Mouse (Mus musculus) lung, postnatal 36 days (tissue): ENCODE measurements at regions not wholly inside any gene's neighbourhood (a gene's known extent, or its start where the extent isn't known, plus 50 kb on each side); places are given as distances from the start of the nearest gene placed in this dataset.
A peak's percentile ranks its signal among the peaks of the same experiment; 100 is the strongest.

Experiments
- DNase-seq: peaks from one replicate; pipeline ENCODE4 v3.0.0; 2022; ENCODE audit warnings: mixed read lengths

GRCm38 (mm10) chr10:37589889-37590288, 451.2 kb upstream of the Marcks start:
- DNase-seq, result no peak

DNA sequence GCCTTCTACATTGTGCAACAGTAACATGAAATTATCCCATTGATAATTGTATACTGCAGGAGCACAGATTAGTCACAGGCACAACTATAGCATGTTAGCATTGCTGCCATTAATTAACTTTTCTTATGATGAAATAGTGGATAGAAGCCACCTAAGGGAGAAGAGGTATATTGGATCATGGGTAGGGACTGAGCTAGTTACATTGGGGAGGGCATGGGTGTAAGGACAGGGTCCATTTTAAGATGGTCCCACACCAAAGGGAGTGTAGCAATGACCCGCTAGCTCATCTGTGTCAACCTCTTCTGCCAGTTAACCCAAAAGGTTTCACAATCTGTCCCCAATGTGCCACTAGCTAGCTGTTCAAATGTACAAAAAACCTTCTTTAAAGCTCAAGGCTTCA, 450.3 kb upstream of the Marcks start:
- DNase-seq, result no peak

DNA sequence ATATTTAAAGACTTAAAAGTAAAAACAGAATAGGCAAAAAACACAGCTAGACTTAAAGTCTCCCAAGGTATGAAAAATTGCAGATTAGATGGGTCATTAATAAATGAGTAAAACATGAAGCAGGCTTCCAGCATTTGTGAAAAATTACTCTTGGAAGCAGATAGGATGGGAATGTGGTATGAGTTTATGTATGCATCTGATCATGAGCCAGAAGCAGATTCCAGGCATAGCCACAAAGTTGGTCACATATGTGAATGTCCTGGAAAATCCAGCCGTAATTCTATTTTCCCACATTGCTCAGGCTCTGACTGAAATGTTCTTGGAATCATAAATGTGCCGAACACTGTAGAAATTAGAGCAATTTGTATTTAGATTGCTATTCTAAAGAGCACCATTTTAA, 432.5 kb upstream of the Marcks start:
- no peak for DNase-seq

- no peak for DNase-seq
These were observed 423.0 kb upstream of the Marcks start for GRCm38 (mm10) chr10:37561705-37562104.

GRCm38 (mm10) chr10:37549446-37549845, 410.7 kb upstream of the Marcks start:
- no peak for DNase-seq

GRCm38 (mm10) chr10:37540703-37541102, 402.0 kb upstream of the Marcks start:
- no peak for DNase-seq

DNA sequence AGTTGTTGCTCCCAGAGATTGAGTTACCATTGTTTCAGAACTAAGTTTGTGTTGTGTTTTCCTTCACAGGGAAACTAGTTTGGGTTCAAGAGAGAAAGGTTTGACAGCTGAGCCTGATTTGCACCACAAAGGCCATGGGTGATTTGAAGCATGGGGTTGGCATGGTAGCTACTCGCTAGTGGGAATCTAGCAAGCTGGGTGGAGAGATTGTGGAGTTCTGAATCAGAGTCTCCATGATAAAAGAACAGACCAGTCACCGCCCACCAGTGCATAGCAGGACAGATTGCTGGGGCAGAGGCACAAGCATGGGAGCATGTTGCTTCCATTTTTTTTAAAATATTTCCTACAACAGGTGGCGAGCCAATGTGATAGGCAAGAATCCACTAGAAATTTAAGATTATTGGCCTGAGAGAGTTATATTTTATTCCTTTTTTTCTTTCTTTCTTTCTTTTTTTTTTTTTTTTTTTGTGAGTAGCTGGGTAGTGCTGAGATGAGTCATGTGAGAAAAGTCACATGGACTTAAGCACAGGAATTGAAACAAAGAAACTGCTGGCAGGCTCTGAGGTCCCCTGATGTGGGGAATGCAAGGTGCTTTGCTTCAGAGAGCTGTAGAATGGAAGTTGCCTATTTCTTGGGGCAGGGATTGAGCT, 367.4 kb upstream of the Marcks start:
- no peak for DNase-seq

GRCm38 (mm10) chr10:37504468-37504867, 365.7 kb upstream of the Marcks start:
- peak; percentile 49 for DNase-seq

DNA sequence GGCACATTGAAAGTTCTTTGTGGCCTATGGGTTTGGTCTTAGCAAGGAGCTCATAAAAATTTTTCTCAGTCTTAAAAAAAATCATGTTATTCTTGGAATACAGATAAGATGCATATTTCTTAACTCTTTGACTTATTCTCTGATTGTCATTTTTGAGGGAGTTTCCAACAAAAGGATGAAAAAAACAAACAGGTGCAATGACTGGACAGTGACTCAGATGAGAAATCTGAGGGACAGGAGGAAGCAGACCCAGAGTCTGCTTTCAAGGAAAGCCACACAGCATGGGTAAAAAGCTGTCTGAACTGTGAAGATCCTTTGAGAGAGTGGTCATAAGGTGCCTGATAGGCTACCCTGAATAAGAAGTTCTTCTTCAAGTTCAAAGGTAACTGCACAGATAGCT, 363.8 kb upstream of the Marcks start:
- no peak for DNase-seq

GRCm38 (mm10) chr10:37501043-37501442, 362.3 kb upstream of the Marcks start:
- no peak for DNase-seq

GRCm38 (mm10) chr10:37495467-37495866, 356.7 kb upstream of the Marcks start:
- no peak for DNase-seq

- DNase-seq, result no peak
These were observed 355.9 kb upstream of the Marcks start for GRCm38 (mm10) chr10:37494552-37495166.

DNA sequence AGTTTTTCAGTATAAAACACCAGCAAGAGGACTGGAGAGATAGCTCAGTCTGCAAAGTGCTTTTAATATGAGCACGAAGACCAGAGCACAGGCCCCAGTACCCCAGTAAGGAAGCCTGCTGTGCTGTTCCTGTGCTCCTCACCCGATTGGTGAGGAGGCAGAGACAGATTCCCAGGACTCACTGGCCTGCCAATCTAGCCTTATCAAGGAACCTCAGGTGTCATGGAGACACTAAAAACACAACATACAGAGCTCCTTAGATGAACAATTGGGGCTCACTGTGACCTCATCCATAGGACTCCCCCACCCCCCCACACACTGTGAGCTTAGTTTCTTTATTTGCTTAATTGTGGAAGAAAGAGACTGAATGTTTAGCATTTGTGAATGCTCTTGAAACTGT, 355.4 kb upstream of the Marcks start:
- DNase-seq, result no peak

GRCm38 (mm10) chr10:37484311-37485023, 345.7 kb upstream of the Marcks start:
- peak; percentile 75 for DNase-seq

GRCm38 (mm10) chr10:37483521-37483920, 344.8 kb upstream of the Marcks start:
- DNase-seq, result peak; percentile 66

DNA sequence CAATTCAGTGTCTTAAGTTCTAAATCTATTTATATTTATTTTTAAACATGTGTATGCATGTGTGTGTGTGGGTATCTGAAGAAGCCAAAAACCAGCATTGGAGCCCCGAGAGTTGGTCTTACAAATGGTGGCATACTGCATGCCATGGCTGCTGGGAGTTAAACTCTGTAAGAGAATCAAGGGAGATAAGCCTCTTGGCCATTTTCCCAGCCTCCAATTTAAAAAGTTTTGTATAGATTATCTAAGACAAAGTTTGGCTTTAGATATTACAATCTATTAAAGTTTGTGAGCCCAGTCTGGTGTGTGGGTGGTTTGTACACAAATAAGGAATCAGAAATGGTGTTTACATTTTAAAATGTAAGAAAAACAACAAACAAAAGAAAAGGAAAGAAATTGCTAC, 343.2 kb upstream of the Marcks start:
- no peak for DNase-seq

GRCm38 (mm10) chr10:37480331-37480730, 341.6 kb upstream of the Marcks start:
- DNase-seq, result no peak

DNA sequence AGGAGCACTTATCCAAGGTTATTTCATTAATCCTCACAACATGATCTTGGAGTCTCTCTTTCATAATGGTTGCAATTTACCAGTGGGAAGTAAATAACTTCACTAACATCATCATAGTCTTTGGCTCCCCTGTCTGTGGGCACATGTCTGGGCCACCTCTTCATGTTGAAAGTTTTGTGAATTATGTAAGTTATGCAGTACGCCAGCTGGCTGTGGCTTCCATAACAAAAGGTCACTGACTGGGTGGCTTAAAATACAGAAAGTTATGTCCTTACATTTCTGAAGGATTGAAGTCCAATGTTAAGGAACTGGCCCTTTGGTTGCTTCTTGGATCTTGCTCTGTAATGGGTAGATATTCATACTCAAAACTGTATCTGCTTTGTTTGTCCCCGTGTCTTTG, 339.4 kb upstream of the Marcks start:
- DNase-seq, result peak; percentile 49

- no peak for DNase-seq
These were observed 334.4 kb upstream of the Marcks start for GRCm38 (mm10) chr10:37473086-37473485.

GRCm38 (mm10) chr10:37457384-37457783, 318.7 kb upstream of the Marcks start:
- DNase-seq, result no peak

- DNase-seq, result no peak
These were observed 311.2 kb upstream of the Marcks start for GRCm38 (mm10) chr10:37449894-37450293.

GRCm38 (mm10) chr10:37447333-37448204, 308.8 kb upstream of the Marcks start:
- no peak for DNase-seq
